ENCODE assay signal across 22 mouse cellular contexts in genomic region chr1:163302292-163302691, GRCm38 (mm10). TPM values are rescaled to one million over a fixed set of nuclear protein-coding genes. Genes with fewer than 3 reads are reported as not detected.
DNase-seq lines count a peak whose midpoint lies in the region; ATAC-seq and TF ChIP-seq lines count a peak whose summit lies in the region.
"Had no signal": no experiment of that assay in that cellular context is flagged by ENCODE, and none has a peak within 500 bp of the region (broad histone marks: within the 10 kb centered on the region; RNA-seq: fewer than 3 reads in every experiment).

No protein-coding gene starts in this region.

- peak overlapping the region; percentile 72 for H3K27ac ChIP-seq in embryonic facial prominence, embryonic 12.5 days
- no peak overlapping the region for H3K27ac ChIP-seq in embryonic facial prominence, embryonic 10.5 days (replicated peaks)
- peak overlapping the region; percentile 19; the same call in 1 of the 2 replicates for H3K27ac ChIP-seq in layer of hippocampus, adult 2 months
- H3K27ac ChIP-seq in embryonic facial prominence, embryonic 15.5 days (replicated peaks): peak overlapping the region; percentile 63
- peak overlapping the region; percentile 54; the same call in 1 of the 2 replicates for H3K27ac ChIP-seq in limb, embryonic 15.5 days
- H3K27ac ChIP-seq in forebrain, embryonic 15.5 days (replicated peaks): no peak overlapping the region
- H3K27ac ChIP-seq: forebrain, embryonic 13.5 days; heart, embryonic 13.5 days; hindbrain, embryonic 12.5 days had no signal

- H3K4me1 ChIP-seq in embryonic facial prominence, embryonic 12.5 days: peaks cover 19% of the 10 kb centered on the region; the same call in 1 of the 2 replicates
- peaks cover 33% of the 10 kb centered on the region for H3K4me1 ChIP-seq in embryonic facial prominence, embryonic 10.5 days
- peaks cover 45% of the 10 kb centered on the region for H3K4me1 ChIP-seq in embryonic facial prominence, embryonic 15.5 days
- peaks cover 37% of the 10 kb centered on the region for H3K4me1 ChIP-seq in limb, embryonic 15.5 days
- H3K4me1 ChIP-seq in forebrain, embryonic 15.5 days: no peaks in the 10 kb centered on the region
- H3K4me1 ChIP-seq: forebrain, embryonic 13.5 days; heart, embryonic 13.5 days; hindbrain, embryonic 12.5 days had no signal

- no peaks in the 10 kb centered on the region for H3K27me3 ChIP-seq in embryonic facial prominence, embryonic 12.5 days
- peaks cover 7% of the 10 kb centered on the region for H3K27me3 ChIP-seq in embryonic facial prominence, embryonic 10.5 days (replicated peaks; ENCODE audit: low read depth, poor library complexity, severe bottlenecking)
- H3K27me3 ChIP-seq in embryonic facial prominence, embryonic 15.5 days: no peaks in the 10 kb centered on the region
- no peaks in the 10 kb centered on the region for H3K27me3 ChIP-seq in limb, embryonic 15.5 days
- H3K27me3 ChIP-seq in forebrain, embryonic 15.5 days: no peaks in the 10 kb centered on the region

- H3K36me3 ChIP-seq in embryonic facial prominence, embryonic 12.5 days: 0 out of 2 replicates have a peak, but pooled peaks cover 13% of the 10 kb centered on the region
- H3K36me3 ChIP-seq in embryonic facial prominence, embryonic 10.5 days (replicated peaks): peaks cover 54% of the 10 kb centered on the region
- no peaks in the 10 kb centered on the region for H3K36me3 ChIP-seq in embryonic facial prominence, embryonic 15.5 days
- H3K36me3 ChIP-seq in limb, embryonic 15.5 days: peaks cover 4% of the 10 kb centered on the region; the same call in 1 of the 2 replicates
- H3K36me3 ChIP-seq in forebrain, embryonic 15.5 days: no peaks in the 10 kb centered on the region
- H3K36me3 ChIP-seq: heart, embryonic 13.5 days; hindbrain, embryonic 12.5 days had no signal

- DNase-seq in embryonic facial prominence, embryonic 10.5 days (ENCODE audit: low spot score): no peak
- no peak for DNase-seq in layer of hippocampus, adult 2 months (ENCODE audit: low spot score in 2 of 2)
- DNase-seq in layer of hippocampus, adult 9-11 months: no peak
- no peak for DNase-seq in T-cell, adult 2 months (ENCODE audit: low spot score)
- DNase-seq: adrenal gland, adult 2 months; adrenal gland, postnatal 25 days; cerebellum, adult 2 months; cerebellum, postnatal 10 days; gastrocnemius, postnatal 36 days; heart, postnatal 4 days; kidney, adult 11 months had no signal

- no peak for ATAC-seq in embryonic facial prominence, embryonic 12.5 days (ENCODE audit: insufficient number of reproducible peaks, insufficient read depth, low FRiP score, low TSS enrichment)
- no peak for ATAC-seq in embryonic facial prominence, embryonic 15.5 days (ENCODE audit: insufficient number of reproducible peaks, low FRiP score, low TSS enrichment, low read depth)
- no peak for ATAC-seq in limb, embryonic 15.5 days (ENCODE audit: insufficient number of reproducible peaks, low FRiP score, low TSS enrichment, low read depth)
- ATAC-seq in forebrain, embryonic 15.5 days (replicated peaks): no peak
- ATAC-seq: activated CD4-positive, CD25-positive, alpha-beta regulatory T cell, adult 4 months; forebrain, embryonic 13.5 days; hindbrain, embryonic 16.5 days; inflammation-experienced regulatory T-cells, adult 6 months had no signal

- WGBS in embryonic facial prominence, embryonic 12.5 days: 21% methylated on average over 6 of the region's 6 CpGs
- WGBS in embryonic facial prominence, embryonic 10.5 days: 35% methylated on average over 6 of the region's 6 CpGs
- whole genome bisulfite sequencing in embryonic facial prominence, embryonic 15.5 days: 8% methylated on average over 6 of the region's 6 CpGs
- WGBS in limb, embryonic 15.5 days: 15% methylated on average over 6 of the region's 6 CpGs
- WGBS in forebrain, embryonic 15.5 days: 44% methylated on average over 6 of the region's 6 CpGs

- no peak for TF ChIP-seq CTCF in layer of hippocampus, adult 2 months (conservative IDR thresholded peaks at IDR 0.05)

- no peak overlapping the region for H3K4me3 ChIP-seq in embryonic facial prominence, embryonic 12.5 days
- no peak overlapping the region for H3K4me3 ChIP-seq in embryonic facial prominence, embryonic 10.5 days
- H3K4me3 ChIP-seq in layer of hippocampus, adult 2 months: no peak overlapping the region
- H3K4me3 ChIP-seq in embryonic facial prominence, embryonic 15.5 days (replicated peaks): no peak overlapping the region
- no peak overlapping the region for H3K4me3 ChIP-seq in limb, embryonic 15.5 days
- H3K4me3 ChIP-seq in forebrain, embryonic 15.5 days: no peak overlapping the region
- H3K4me3 ChIP-seq: forebrain, embryonic 13.5 days; heart, embryonic 13.5 days; hindbrain, embryonic 12.5 days had no signal

- H3K9me3 ChIP-seq in embryonic facial prominence, embryonic 12.5 days: no peaks in the 10 kb centered on the region
- H3K9me3 ChIP-seq in embryonic facial prominence, embryonic 10.5 days: no peaks in the 10 kb centered on the region
- H3K9me3 ChIP-seq in embryonic facial prominence, embryonic 15.5 days (replicated peaks): no peaks in the 10 kb centered on the region
- no peaks in the 10 kb centered on the region for H3K9me3 ChIP-seq in limb, embryonic 15.5 days
- H3K9me3 ChIP-seq in forebrain, embryonic 15.5 days: no peaks in the 10 kb centered on the region
- H3K9me3 ChIP-seq: forebrain, embryonic 13.5 days; heart, embryonic 13.5 days; hindbrain, embryonic 12.5 days had no signal

- peak overlapping the region; percentile 27; the same call in 1 of the 2 replicates for H3K4me2 ChIP-seq in embryonic facial prominence, embryonic 12.5 days (replicated peaks)
- H3K4me2 ChIP-seq in embryonic facial prominence, embryonic 15.5 days (replicated peaks): no peak overlapping the region
- no peak overlapping the region for H3K4me2 ChIP-seq in limb, embryonic 15.5 days
- H3K4me2 ChIP-seq in forebrain, embryonic 15.5 days (replicated peaks): no peak overlapping the region
- H3K4me2 ChIP-seq: forebrain, embryonic 13.5 days; heart, embryonic 13.5 days; hindbrain, embryonic 12.5 days had no signal

- H3K9ac ChIP-seq in embryonic facial prominence, embryonic 12.5 days: peak overlapping the region; percentile 24; the same call in 1 of the 2 replicates
- H3K9ac ChIP-seq in embryonic facial prominence, embryonic 15.5 days: peak overlapping the region; percentile 26; the same call in 1 of the 2 replicates
- H3K9ac ChIP-seq in limb, embryonic 15.5 days: no peak overlapping the region
- no peak overlapping the region for H3K9ac ChIP-seq in forebrain, embryonic 15.5 days (replicated peaks)
- H3K9ac ChIP-seq: forebrain, embryonic 13.5 days; heart, embryonic 13.5 days; hindbrain, embryonic 12.5 days had no signal

RNA-seq across cellular contexts. Expression of gene Prrx1, which starts 11.2 kb away (rescaled TPM):
- polyA plus RNA-seq in embryonic facial prominence, embryonic 12.5 days (2016; fragmentation: Nextera tagmentation; extraction: Ambion mirVana): 180 and 186 TPM in 2 replicates
- polyA plus RNA-seq in embryonic facial prominence, embryonic 10.5 days (2016; fragmentation: Nextera tagmentation; extraction: Ambion mirVana): 128 TPM in 2 replicates
- 1 to 10 TPM; 4.6 to 5.9 TPM for total RNA-seq in layer of hippocampus, adult 2 months (2021)
- 98.5 and 110 TPM in 2 replicates for polyA plus RNA-seq in embryonic facial prominence, embryonic 15.5 days (2015; fragmentation: Nextera tagmentation; extraction: Ambion mirVana)
- 102 and 115 TPM in 2 replicates for polyA plus RNA-seq in limb, embryonic 15.5 days (2015; fragmentation: Nextera tagmentation; extraction: Ambion mirVana)
- 3.7 and 4.0 TPM in 2 replicates for polyA plus RNA-seq in forebrain, embryonic 15.5 days (2015; fragmentation: Nextera tagmentation; extraction: Ambion mirVana)
- total RNA-seq: MEL had no signal
- polyA plus RNA-seq: inflammation-experienced regulatory T-cells, adult 6 months had no signal

Comparison
In these comparisons a context has a peak if more than half of its experiments do, and no peak if none do; other contexts are left out.
1. H3K27ac ChIP-seq: peak in embryonic facial prominence, embryonic 12.5 days (single experiment), layer of hippocampus, adult 2 months (single experiment), embryonic facial prominence, embryonic 15.5 days (single experiment) and limb, embryonic 15.5 days (single experiment); none in embryonic facial prominence, embryonic 10.5 days (single experiment) and forebrain, embryonic 15.5 days (single experiment).
2. H3K9ac ChIP-seq: peak in embryonic facial prominence, embryonic 12.5 days (single experiment) and embryonic facial prominence, embryonic 15.5 days (single experiment); none in limb, embryonic 15.5 days (single experiment) and forebrain, embryonic 15.5 days (single experiment).
3. RNA of gene Prrx1, which starts 11.2 kb away (polyA plus RNA-seq): 180 to 186 TPM in embryonic facial prominence, embryonic 12.5 days, 128 TPM in embryonic facial prominence, embryonic 10.5 days, 102 to 115 TPM in limb, embryonic 15.5 days and 98.5 to 110 TPM in embryonic facial prominence, embryonic 15.5 days; 3.7 to 4.0 TPM in forebrain, embryonic 15.5 days; every median in the first group is over 10 times any median in the second.